Mouse (Mus musculus): ENCODE data around the gene Ptprt.

Gene Ptprt

GRCm38 (mm10) chr2:162577819-162578218, 83.1 kb downstream of the Ptprt start:
- no peak for DNase-seq

DNA sequence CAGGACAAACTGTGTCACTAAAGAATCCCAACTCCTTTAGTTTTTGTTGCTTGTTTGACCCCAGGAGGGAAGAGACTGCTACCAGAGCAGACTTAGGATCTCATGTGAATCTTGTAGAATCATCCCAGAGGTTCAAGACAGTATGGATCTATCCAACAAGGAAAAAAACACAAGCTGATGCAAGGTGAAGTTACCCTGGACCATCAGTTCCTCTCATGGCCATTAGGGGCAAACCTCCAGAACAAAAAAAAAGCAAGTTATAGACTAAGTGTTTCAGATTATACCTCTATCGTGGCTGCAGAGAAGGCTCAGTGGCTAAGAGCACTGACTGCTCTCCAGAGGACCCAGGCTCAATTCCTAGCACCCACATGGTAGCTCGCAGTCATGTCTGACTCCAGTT, 88.1 kb downstream of the Ptprt start:
- DNase-seq, result no peak

GRCm38 (mm10) chr2:162571037-162571436, 89.9 kb downstream of the Ptprt start:
- DNase-seq, result no peak

DNA sequence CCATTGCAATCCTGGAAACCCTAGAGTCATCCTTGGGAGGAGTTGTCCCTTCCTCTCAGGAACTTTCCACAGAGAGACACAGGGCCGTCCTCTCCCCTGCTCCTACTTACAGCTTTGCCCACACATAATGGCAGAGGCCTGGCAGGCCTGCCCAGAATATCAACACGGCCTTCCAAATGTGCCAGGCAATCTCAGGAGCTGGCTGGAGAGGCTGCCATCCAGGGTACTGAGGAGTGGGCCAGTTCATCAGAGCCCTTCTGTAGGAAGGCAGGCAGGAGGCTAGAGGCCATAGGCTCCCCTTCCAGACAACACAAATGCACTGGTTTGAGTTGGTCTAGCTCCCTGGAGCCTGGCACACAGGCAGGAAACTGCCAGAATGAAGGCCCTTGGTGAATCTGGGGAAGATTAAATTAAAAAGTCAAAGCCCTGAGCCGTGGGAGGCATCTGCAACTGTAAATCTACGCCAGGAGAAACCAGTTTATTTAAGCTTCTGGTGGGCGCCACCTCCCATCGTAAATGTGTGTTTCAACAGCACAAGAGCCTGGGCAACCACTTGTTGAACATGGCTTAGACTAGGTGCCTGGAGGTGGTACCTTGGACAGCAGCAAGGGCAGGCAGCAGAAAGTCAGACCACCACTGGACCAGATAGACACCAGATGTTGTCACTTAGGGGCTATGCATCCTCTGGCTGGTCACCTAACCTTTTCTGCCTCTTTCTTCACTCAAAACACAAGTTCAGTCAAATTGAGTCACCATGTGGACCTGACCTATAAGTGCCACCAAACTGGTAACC, 92.4 kb downstream of the Ptprt start:
- no peak for DNase-seq

GRCm38 (mm10) chr2:162548312-162548711, 112.6 kb downstream of the Ptprt start:
- DNase-seq, result peak; percentile 17

GRCm38 (mm10) chr2:162531638-162532037, 129.3 kb downstream of the Ptprt start:
- DNase-seq, result no peak

- no peak for DNase-seq
Observed at GRCm38 (mm10) chr2:162528911-162529310, 132.0 kb downstream of the Ptprt start.

DNA sequence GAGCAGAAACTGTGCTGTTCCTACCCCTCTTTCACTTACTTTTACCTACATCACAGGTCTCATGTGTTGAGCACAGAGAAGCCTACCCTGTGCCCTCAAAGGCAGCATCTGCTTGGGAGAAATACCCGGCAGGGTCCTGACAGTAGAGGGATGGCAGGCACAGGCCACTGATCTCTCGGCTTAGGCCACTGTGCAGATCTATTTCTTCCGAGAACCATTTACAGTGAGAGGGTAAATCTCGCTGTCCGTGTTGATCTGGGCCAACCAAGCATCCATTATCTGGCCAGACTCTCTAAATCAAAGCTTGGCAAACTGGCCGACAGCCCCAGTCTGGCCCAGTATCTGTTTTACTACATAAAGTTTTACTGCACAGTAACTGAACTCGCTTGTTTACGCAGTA, 145.0 kb downstream of the Ptprt start:
- DNase-seq, result no peak

DNA sequence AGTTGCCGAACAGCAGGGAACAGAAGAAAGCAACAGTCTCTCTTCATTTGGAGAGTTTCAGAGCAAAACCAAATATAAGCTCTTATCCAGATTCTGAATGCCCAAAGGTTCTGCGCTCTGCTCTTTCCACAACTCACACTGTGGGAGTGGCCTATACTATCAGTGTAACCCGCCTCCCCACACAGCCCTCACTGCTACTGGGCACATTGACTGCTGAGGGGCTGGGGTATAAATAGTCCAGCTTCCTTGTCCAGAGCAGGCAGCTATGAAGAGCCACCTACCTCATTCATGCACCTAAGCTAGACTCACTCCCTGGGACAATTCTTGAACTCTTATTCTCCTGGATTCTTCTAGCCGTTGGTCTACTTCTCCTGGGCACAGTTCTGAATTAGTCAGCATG, 147.9 kb downstream of the Ptprt start:
- DNase-seq, result no peak

DNA sequence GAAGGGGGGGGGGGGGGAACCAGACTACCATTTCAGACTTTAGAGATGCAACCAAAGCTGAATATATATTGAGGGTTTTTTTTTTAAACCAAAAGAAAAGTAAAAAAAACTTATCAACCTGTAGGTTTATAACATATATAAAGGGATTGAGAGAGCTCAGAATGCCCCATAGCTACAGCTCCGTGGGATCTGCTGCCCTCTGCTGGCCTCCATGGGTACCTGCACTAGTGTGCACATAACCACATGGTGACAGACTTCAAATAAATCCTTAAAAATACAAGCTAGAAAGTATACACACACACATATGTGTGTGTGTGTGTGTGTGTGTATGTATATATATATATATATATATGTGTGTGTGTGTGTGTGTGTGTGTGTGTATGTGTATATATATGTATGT, 148.9 kb downstream of the Ptprt start:
- no peak for DNase-seq

GRCm38 (mm10) chr2:162509016-162509415, 151.9 kb downstream of the Ptprt start:
- DNase-seq, result no peak

DNA sequence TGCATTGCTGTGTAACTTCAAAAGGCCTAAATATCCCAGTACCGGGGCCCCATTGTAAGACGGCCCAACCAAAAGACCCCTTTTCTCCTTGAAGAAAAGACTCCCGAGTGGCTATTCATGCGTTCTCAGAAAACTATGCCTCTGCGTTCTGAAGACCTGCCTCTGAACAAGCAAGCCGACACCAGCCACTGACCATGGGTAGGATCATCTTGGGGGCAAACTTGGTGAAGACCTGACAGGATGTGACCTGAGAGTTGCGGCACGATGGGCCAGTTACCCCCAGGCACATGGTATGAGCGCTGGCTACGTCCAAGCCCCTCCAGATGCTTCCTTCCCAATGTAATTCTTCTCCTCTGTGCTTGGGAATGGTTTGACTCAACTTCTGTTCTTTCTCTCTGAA, 153.3 kb downstream of the Ptprt start:
- DNase-seq, result no peak

DNA sequence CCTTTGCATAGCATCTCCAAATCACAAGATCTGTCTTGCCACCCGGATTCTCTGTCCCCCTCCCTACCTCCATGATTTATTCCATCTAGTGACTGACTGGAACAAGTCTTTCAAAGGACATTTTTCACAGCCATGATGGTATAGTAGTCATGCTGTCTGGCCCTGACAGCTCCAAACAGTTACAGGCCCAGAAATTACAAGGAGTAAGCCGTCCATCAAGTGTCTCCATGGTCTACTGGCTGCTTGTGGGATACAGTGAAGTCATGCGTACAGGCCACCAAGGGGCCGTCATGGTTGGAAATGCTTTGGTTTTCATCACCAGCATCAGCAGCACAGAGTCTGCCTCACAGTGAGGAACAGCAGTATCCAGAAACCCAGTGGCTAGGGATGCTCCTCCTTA, 156.1 kb downstream of the Ptprt start:
- no peak for DNase-seq

DNA sequence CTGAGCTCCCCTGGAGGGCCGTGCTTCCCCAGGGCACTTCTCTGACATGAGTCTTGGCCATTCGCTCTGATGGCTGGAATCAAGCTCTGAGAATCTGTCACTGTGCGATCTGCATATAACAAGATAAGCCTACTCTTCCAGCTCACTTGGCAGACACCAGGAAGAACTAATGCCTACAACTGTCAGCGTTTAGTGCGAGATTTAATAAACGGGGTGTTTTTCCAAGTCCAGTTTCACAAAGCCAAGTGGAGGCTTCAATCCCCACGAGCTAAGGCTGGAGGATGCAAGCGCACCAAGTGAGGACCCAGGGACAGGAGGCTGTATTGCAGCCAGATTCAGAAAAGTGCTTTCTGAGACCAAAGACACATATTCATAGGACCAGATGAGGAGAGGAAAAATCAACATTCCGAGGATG, 161.4 kb downstream of the Ptprt start:
- no peak for DNase-seq

- DNase-seq, result no peak
Observed at GRCm38 (mm10) chr2:162498191-162498590, 162.8 kb downstream of the Ptprt start.

DNA sequence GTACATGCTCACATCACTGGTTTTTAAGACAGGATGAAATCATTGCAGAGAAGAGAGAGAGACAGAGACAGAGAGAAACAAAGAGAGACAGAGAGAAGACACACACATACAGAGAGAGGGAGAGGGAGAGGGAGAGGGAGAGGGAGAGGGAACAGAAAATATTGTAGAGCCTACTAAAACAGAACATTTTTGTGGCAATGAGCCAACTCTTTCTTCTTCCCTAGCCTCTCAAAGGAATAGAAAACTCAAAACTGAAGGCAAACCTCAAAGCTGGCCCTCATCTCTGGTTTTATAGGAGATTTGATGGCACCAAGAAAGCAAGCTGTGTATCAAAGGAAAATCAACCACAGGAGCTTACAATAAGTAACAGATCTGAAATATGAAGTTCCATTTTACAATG, 176.9 kb downstream of the Ptprt start:
- no peak for DNase-seq

GRCm38 (mm10) chr2:162443106-162443505, 217.8 kb downstream of the Ptprt start:
- DNase-seq, result no peak

GRCm38 (mm10) chr2:162436646-162437045, 224.3 kb downstream of the Ptprt start:
- DNase-seq, result no peak

DNA sequence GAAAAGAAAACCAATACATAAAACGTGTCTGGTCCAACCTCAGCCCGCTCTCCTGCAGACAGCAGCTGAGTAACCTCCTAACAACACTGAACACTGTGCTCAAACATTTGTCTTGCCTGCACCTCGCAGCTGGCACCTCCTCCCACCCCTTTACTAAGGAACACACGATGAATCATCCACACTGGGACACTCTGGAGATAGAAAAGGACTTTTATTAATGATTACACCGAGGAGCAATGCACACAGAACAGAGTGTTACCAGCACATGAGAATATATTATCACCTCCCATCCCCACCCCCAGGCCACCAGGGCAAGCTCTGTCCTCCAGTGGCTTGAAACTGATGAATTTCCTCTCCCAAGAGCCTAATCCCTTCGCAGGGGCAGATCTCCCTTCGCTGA, 230.8 kb downstream of the Ptprt start:
- peak; percentile 63 for DNase-seq

- DNase-seq, result no peak
Observed at GRCm38 (mm10) chr2:162426114-162426513, 234.8 kb downstream of the Ptprt start.

- no peak for DNase-seq
Observed at GRCm38 (mm10) chr2:162418181-162418580, 242.8 kb downstream of the Ptprt start.

- peak; percentile 10 for DNase-seq
Observed at GRCm38 (mm10) chr2:162413073-162413812, 247.7 kb downstream of the Ptprt start.

DNA sequence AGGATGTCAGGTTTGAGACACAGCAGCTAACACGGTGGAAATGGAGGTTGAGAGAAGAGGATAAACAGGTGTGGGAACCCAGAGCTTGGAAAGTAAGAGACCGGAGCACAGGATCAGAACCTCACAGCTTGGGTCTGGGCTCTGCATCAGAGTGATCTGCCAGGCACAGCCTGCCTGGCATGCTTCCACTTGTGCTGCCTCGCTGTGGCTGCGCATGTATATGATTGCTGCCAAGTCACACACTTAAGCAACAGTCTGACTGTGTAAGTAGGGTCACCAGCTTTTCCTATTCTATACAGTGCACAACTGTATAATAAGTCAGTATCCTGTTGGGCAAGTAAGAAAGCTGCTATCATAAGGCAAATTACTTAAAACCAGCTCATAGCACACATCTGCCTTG, 249.9 kb downstream of the Ptprt start:
- DNase-seq, result peak; percentile 25

GRCm38 (mm10) chr2:162409245-162409644, 251.7 kb downstream of the Ptprt start:
- DNase-seq, result no peak
